Mouse (Mus musculus): Measurements from ENCODE around the gene Pdxk. TPM values are rescaled to one million over a fixed set of nuclear protein-coding genes. Genes with fewer than 3 reads are reported as not detected.

Pdxk gene
- polyA plus RNA-seq, 1 experiment = 12.4 TPM

- Histone ChIP-seq H3K4me3 (ENCODE audit: insufficient read depth, low read length) (no peak overlapping the region), H3K27ac (ENCODE audit: insufficient read depth, low read length) (no peak overlapping the region), H3K4me1 (ENCODE audit: control insufficient read depth, insufficient read depth, low read length) (no peaks in the 10 kb centered on the region)
- TF ChIP-seq POLR2A (IDR thresholded peaks at IDR 0.05; ENCODE audit: low read depth, low read length) (no peak), CTCF (IDR thresholded peaks at IDR 0.05; ENCODE audit: borderline replicate concordance, insufficient read depth, low read length) (no peak)
Measured at GRCm38 (mm10) chr10:78441606-78442005, 23.2 kb downstream of the Pdxk start.

DNA sequence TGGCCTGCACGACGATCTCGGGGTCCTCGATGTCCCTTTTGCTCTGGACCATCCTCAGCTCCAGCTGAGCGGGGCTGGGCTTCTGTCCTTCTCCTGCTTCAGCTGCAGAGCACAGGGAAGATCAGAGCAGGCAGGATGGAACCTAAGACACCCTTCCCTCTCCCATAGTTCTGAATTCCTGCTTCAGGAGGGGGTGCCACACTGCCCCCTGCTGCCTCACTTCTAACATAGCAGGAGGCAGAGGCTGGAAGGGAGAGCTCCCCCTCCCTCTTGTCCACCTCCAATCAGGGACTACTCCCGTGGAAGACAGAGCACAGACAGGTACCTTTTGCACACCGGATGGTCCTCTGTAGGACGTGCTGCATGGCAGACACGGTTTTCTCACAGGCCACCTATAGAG lies 24.0 kb downstream of the Pdxk start:
- TF ChIP-seq POLR2A (IDR thresholded peaks at IDR 0.05; ENCODE audit: low read depth, low read length) (no peak), CTCF (IDR thresholded peaks at IDR 0.05; ENCODE audit: borderline replicate concordance, insufficient read depth, low read length) (peak; percentile 72)
- H3K27ac ChIP-seq (ENCODE audit: insufficient read depth, low read length) = no peak overlapping the region
- no peak overlapping the region for H3K4me3 ChIP-seq (ENCODE audit: insufficient read depth, low read length)
- no peaks in the 10 kb centered on the region for H3K4me1 ChIP-seq (ENCODE audit: control insufficient read depth, insufficient read depth, low read length)

DNA sequence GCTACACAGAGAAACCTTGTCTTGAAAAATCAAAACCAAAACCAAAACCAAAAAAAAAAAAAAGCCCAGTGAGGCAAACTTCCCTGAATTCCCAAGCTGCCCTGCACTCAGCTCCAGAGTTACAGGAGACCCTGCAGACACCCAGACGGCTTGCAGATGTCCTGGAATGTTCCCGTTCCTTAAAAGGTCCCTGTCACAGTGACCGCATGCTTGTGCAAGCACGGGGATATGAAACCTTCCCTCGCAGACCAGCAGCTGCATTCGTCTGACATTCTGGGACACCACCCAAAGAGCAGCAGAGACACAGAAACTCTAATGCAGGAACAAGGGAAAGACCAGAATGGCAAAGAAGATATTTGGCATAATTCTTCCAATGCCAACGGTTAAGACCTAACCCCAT lies 24.8 kb downstream of the Pdxk start:
- no peak for TF ChIP-seq POLR2A (IDR thresholded peaks at IDR 0.05; ENCODE audit: low read depth, low read length)
- TF ChIP-seq CTCF (IDR thresholded peaks at IDR 0.05; ENCODE audit: borderline replicate concordance, insufficient read depth, low read length) = no peak
- Histone ChIP-seq H3K27ac (ENCODE audit: insufficient read depth, low read length) (no peak overlapping the region), H3K4me3 (ENCODE audit: insufficient read depth, low read length) (no peak overlapping the region), H3K4me1 (ENCODE audit: control insufficient read depth, insufficient read depth, low read length) (no peaks in the 10 kb centered on the region)

- Histone ChIP-seq H3K27ac (ENCODE audit: insufficient read depth, low read length) (no peak overlapping the region), H3K4me3 (ENCODE audit: insufficient read depth, low read length) (no peak overlapping the region), H3K4me1 (ENCODE audit: control insufficient read depth, insufficient read depth, low read length) (no peaks in the 10 kb centered on the region)
- no peak for TF ChIP-seq POLR2A (IDR thresholded peaks at IDR 0.05; ENCODE audit: low read depth, low read length)
- TF ChIP-seq CTCF (IDR thresholded peaks at IDR 0.05; ENCODE audit: borderline replicate concordance, insufficient read depth, low read length) = peak; percentile 56; the same call in 1 of the 2 replicates
Measured at GRCm38 (mm10) chr10:78439550-78439949, 25.2 kb downstream of the Pdxk start.

DNA sequence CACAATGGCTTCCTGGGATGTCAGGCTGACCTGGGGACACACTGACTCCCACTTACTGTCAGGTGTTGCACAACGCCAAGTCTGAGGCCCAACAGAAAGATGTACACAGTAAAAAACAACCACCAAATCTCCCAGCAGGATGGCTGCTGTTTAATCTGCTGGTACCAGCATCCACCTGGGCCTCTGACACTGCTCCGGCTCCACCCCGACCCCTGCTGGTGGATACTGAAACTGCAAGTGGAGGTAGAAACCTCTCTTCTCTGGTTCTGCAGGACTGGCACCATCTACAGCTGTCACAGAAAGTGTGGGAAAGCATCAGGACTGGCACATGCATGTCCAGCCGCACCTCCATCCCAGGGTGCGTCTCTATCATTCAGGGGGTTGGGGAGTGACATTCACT lies 26.7 kb downstream of the Pdxk start:
- peak; percentile 69 for TF ChIP-seq CTCF (IDR thresholded peaks at IDR 0.05; ENCODE audit: borderline replicate concordance, insufficient read depth, low read length)
- no peak for TF ChIP-seq POLR2A (IDR thresholded peaks at IDR 0.05; ENCODE audit: low read depth, low read length)
- no peaks in the 10 kb centered on the region for H3K4me1 ChIP-seq (ENCODE audit: control insufficient read depth, insufficient read depth, low read length)
- H3K27ac ChIP-seq (ENCODE audit: insufficient read depth, low read length) = no peak overlapping the region
- no peak overlapping the region for H3K4me3 ChIP-seq (ENCODE audit: insufficient read depth, low read length)

DNA sequence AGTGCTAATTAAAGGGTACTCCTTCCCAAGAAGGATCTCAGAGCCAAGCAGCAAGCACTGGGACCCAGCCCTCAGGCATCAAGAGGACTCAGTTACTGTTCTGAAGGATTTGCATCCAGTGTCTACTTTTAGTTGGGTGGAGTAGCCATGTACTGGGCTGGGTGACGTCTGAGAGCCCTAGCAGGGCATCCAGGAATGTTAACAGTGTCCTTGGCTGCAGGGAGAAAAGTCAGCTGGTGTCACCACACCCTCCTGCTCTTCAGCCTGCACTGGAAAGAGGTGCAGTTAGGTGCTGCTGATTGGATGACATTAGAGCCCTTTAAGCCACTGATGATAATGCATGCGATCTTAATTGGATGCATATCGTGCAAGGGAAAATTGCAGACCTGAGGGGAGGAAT lies 31.9 kb downstream of the Pdxk start:
- Histone ChIP-seq H3K4me1 (ENCODE audit: control insufficient read depth, insufficient read depth, low read length) (no peaks in the 10 kb centered on the region), H3K27ac (ENCODE audit: insufficient read depth, low read length) (no peak overlapping the region), H3K4me3 (ENCODE audit: insufficient read depth, low read length) (no peak overlapping the region)
- TF ChIP-seq CTCF (IDR thresholded peaks at IDR 0.05; ENCODE audit: borderline replicate concordance, insufficient read depth, low read length) (no peak), POLR2A (IDR thresholded peaks at IDR 0.05; ENCODE audit: low read depth, low read length) (no peak)

GRCm38 (mm10) chr10:78429776-78430175 lies 35.0 kb downstream of the Pdxk start:
- no peak overlapping the region for H3K4me3 ChIP-seq (ENCODE audit: insufficient read depth, low read length)
- no peaks in the 10 kb centered on the region for H3K4me1 ChIP-seq (ENCODE audit: control insufficient read depth, insufficient read depth, low read length)
- no peak for TF ChIP-seq POLR2A (IDR thresholded peaks at IDR 0.05; ENCODE audit: low read depth, low read length)
- TF ChIP-seq CTCF (IDR thresholded peaks at IDR 0.05; ENCODE audit: borderline replicate concordance, insufficient read depth, low read length) = no peak
- no peak overlapping the region for H3K27ac ChIP-seq (ENCODE audit: insufficient read depth, low read length)

GRCm38 (mm10) chr10:78429180-78429579 lies 35.6 kb downstream of the Pdxk start:
- H3K27ac ChIP-seq (ENCODE audit: insufficient read depth, low read length) = no peak overlapping the region
- TF ChIP-seq POLR2A (IDR thresholded peaks at IDR 0.05; ENCODE audit: low read depth, low read length) = no peak
- TF ChIP-seq CTCF (IDR thresholded peaks at IDR 0.05; ENCODE audit: borderline replicate concordance, insufficient read depth, low read length) = no peak
- H3K4me3 ChIP-seq (ENCODE audit: insufficient read depth, low read length) = no peak overlapping the region
- no peaks in the 10 kb centered on the region for H3K4me1 ChIP-seq (ENCODE audit: control insufficient read depth, insufficient read depth, low read length)

DNA sequence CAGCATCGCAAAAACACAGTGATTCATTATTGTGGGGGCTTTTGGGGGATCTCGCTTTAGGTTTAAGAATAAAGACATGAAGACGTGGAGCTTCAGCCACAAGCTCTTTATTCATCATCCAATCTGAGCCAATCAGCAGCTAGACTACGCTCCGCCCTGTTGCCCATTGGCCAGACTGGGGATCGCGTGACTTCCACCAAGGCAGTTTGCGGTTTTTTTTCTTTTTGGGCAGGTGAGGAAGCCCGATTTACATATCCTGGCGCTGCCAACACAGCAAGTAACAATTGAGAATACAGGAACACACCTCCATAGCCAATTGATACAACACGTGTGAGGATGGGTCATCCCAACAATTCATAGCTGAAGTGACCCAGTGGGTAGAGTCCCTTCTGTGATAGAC lies 36.7 kb downstream of the Pdxk start:
- TF ChIP-seq CTCF (IDR thresholded peaks at IDR 0.05; ENCODE audit: borderline replicate concordance, insufficient read depth, low read length) (no peak), POLR2A (IDR thresholded peaks at IDR 0.05; ENCODE audit: low read depth, low read length) (no peak)
- no peaks in the 10 kb centered on the region for H3K4me1 ChIP-seq (ENCODE audit: control insufficient read depth, insufficient read depth, low read length)
- H3K27ac ChIP-seq (ENCODE audit: insufficient read depth, low read length) = no peak overlapping the region
- H3K4me3 ChIP-seq (ENCODE audit: insufficient read depth, low read length) = no peak overlapping the region

DNA sequence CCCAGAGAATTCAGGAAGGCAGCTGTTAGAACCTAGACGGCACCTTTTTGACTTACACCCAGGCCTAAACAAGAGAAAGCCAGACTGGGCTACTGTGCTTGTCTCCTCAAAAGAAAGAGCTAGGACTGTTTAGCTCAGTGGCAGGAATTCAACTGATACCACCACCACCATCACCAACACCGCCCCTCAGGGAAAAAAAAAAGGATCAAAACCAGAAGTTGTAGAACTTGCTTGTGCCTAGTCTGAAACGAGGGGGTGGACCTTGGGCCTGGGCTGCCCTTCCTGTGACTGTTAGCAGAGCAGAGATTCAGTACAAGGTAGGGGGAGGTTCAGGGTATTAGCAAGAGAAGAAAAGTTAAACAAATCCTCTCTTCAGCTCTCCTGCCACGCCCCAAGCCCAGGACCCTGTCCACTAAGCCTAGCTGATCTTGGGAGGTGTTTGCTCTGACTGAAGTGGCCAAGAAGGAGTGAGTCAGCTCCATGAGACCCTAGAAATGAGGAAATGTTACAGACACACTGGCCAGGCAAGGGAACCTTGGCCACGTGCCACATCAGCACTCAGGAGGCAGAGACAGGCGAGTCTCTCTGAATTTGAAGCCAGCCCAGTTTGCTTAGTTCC lies 38.5 kb downstream of the Pdxk start:
- TF ChIP-seq CTCF (IDR thresholded peaks at IDR 0.05; ENCODE audit: borderline replicate concordance, insufficient read depth, low read length) (no peak), POLR2A (IDR thresholded peaks at IDR 0.05; ENCODE audit: low read depth, low read length) (peak; percentile 16; the same call in 1 of the 2 replicates)
- no peaks in the 10 kb centered on the region for H3K4me1 ChIP-seq (ENCODE audit: control insufficient read depth, insufficient read depth, low read length)
- peak overlapping the region; percentile 44 for H3K27ac ChIP-seq (ENCODE audit: insufficient read depth, low read length)
- peak overlapping the region; percentile 84 for H3K4me3 ChIP-seq (ENCODE audit: insufficient read depth, low read length)

Data from embryonic fibroblast, embryonic 13.5 days (primary cell).